Mouse (Mus musculus) bone marrow, adult 2 months (tissue): ENCODE results near the gene Fbxo11.

Experiments
- CTCF ChIP-seq: fragments of 200-500 bp; IDR thresholded peaks from 2 replicates; pipeline ENCODE4 v1.5.1; 2011; ENCODE audit warnings: low read length, control low read depth; ENCODE audit not compliant: control insufficient read depth, insufficient read depth
- POLR2A ChIP-seq: fragments of 200-500 bp; IDR thresholded peaks from 2 replicates; pipeline ENCODE4 v1.6.1; 2011; ENCODE audit warnings: low read depth, mild to moderate bottlenecking, control low read depth, low read length, borderline replicate concordance; ENCODE audit not compliant: control insufficient read depth

- TF ChIP-seq POLR2A (no peak), CTCF (no peak)
Observed at GRCm38 (mm10) chr17:88093798-88094197, 28.7 kb upstream of the Fbxo11 start.
